Mouse (Mus musculus): Measurements from ENCODE around the gene Ubald2.

DNA sequence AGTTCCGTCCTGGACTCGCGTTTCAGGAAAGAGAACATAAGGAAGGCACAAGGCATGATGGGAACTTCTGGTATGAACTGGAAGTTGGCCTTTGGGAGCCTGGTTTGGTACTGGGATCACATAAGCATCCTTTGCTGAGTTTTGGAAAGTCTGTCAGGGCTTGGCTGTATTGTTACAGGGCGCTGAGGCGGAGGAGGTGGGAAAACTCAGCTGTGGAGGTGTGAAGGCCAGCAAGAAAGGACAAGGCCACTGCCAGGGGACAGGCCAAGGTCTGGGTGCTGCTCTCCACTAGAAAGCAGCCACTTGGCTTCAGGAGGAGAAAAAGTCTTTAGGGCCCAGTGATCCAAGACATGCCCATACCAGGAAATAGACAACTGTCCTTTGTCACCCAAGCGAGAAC, 9.4 kb downstream of the Ubald2 start:
- TF ChIP-seq CTCF (IDR thresholded peaks at IDR 0.05; ENCODE audit: low read depth, low read length) (no peak), POLR2A (IDR thresholded peaks at IDR 0.05; ENCODE audit: extremely low read depth, insufficient read depth, low read length) (no peak)
